Mouse (Mus musculus) ES-E14 (cell line): ENCODE data around the gene Gm21883. TPM values are rescaled to one million over a fixed set of nuclear protein-coding genes. Genes with fewer than 3 reads are reported as not detected.
"Not testable (repeated sequence)": the region's sequence is repeated elsewhere in the genome, so short reads cannot be mapped to it uniquely, and the experiment has no call there.

Experiments used
- DNase-seq: peaks from one replicate; pipeline ENCODE4 v3.0.0-alpha.2; 2013; ENCODE audit warnings: low read depth, low spot score
- H3K27ac ChIP-seq: 2 replicates; pipeline ENCODE4 v1.5.1; 2012; ENCODE audit warnings: low read depth, mild to moderate bottlenecking, low read length, moderate library complexity, mixed read lengths; ENCODE audit not compliant: poor library complexity, insufficient read depth, severe bottlenecking
- H3K36me3 ChIP-seq: 2 replicates; pipeline ENCODE4 v1.6.1; 2012; ENCODE audit warnings: mild to moderate bottlenecking, low read length, moderate library complexity, mixed read lengths; ENCODE audit not compliant: control insufficient read depth, poor library complexity, insufficient read depth, severe bottlenecking
- H3K4me1 ChIP-seq, 2 experiments: fragments of 150-350 bp in 1 of 2; sonication (generic) in 1 of 2; 2 replicates each; pipeline ENCODE4 v1.6.1; 2012; ENCODE audit warnings: low read length in 2 of 2, mild to moderate bottlenecking in 1 of 2, mixed read lengths in 1 of 2; ENCODE audit not compliant: control insufficient read depth in 2 of 2, insufficient read depth in 2 of 2, poor library complexity in 1 of 2
- H3K4me3 ChIP-seq, 2 experiments: fragments of 150-350 bp in 1 of 2; sonication (generic) in 1 of 2; 2 replicates each; pipeline ENCODE4 v1.5.1; 2012; ENCODE audit warnings: low read length in 2 of 2, low read depth in 1 of 2, mild to moderate bottlenecking in 1 of 2, mixed read lengths in 1 of 2; ENCODE audit not compliant: insufficient read depth in 1 of 2, poor library complexity in 1 of 2, severe bottlenecking in 1 of 2
- H3K9ac ChIP-seq: 2 replicates; pipeline ENCODE4 v1.6.1; 2012; ENCODE audit warnings: low read depth, mild to moderate bottlenecking, low read length, mixed read lengths; ENCODE audit not compliant: poor library complexity, insufficient read depth, severe bottlenecking
- H3K9me3 ChIP-seq: fragments of 150-350 bp; sonication (generic); 2 replicates; pipeline ENCODE4 v1.6.1; 2012; ENCODE audit warnings: low read depth, mild to moderate bottlenecking, low read length; ENCODE audit not compliant: control insufficient read depth, insufficient read depth
- in situ Hi-C, 2 experiments: fragments of 600-800 bp; cut with MboI; formaldehyde crosslinking; loops; one replicate each; pipeline ENCODE4 v1.15.1; 2025; ENCODE audit warnings: low sequenced_read_pairs in 2 of 2, inconsistent platforms in 1 of 2; ENCODE audit not compliant: unreplicated experiment in 2 of 2
- total RNA-seq: library from RNA; depleted of rRNA; stranded (reverse); fragments of 300-350 nt; gene quantifications from 2 replicates; pipeline ENCODE4 v1.2.3, GENCODE M21; 2012; rRNA removed

The Gm21883 gene
- not detected in 2 replicates for total RNA-seq

- H3K9me3 ChIP-seq, H3K9ac ChIP-seq, H3K4me1 ChIP-seq, DNase-seq, in situ Hi-C loops, H3K4me3 ChIP-seq, H3K36me3 ChIP-seq, H3K27ac ChIP-seq: not testable (repeated sequence)
These were observed at the start of gene Gm21883 for GRCm38 (mm10) chrX:31574183-31574582. Gene Gm21883 (minus strand): TSS chrX:31574283.

GRCm38 (mm10) chrX:31618820-31619219 is 44.7 kb upstream of the Gm21883 start, which contains the start of gene Spin2e:
Gene Spin2e (minus strand): TSS chrX:31618920.
- H3K9ac ChIP-seq, H3K9me3 ChIP-seq, H3K4me3 ChIP-seq, DNase-seq, in situ Hi-C loops, H3K4me1 ChIP-seq, H3K27ac ChIP-seq, H3K36me3 ChIP-seq: not testable (repeated sequence)

Other genes starting within 250 kb of the Gm21883 start
- gene Btbd35f26, start 237.8 kb downstream of the Gm21883 start, total RNA-seq = not detected in 2 replicates
- not detected in 2 replicates for gene Btbd35f19, start 190.4 kb downstream of the Gm21883 start, total RNA-seq
- gene Spin2e, start 44.6 kb upstream of the Gm21883 start, total RNA-seq = not detected in 2 replicates
- not detected in 2 replicates for gene Btbd35f25, start 142.9 kb upstream of the Gm21883 start, total RNA-seq